Mouse (Mus musculus) small intestine, adult 2 months (tissue): ENCODE measurements around the gene Man2b2. TPM values are rescaled to one million over a fixed set of nuclear protein-coding genes. Genes with fewer than 3 reads are reported as not detected.

Source experiments
- H3K27ac ChIP-seq: fragments of 200-500 bp; 2 replicates; pipeline ENCODE4 v1.5.1; 2012; ENCODE audit warnings: low read depth, low read length, control low read depth, inconsistent platforms; ENCODE audit not compliant: insufficient read depth
- H3K27me3 ChIP-seq: fragments of 200-500 bp; 2 replicates; pipeline ENCODE4 v1.6.1; 2012; ENCODE audit warnings: mild to moderate bottlenecking, moderate library complexity, low read length, inconsistent platforms; ENCODE audit not compliant: control insufficient read depth, insufficient read depth
- H3K36me3 ChIP-seq: fragments of 200-500 bp; 2 replicates; pipeline ENCODE4 v1.6.1; 2012; ENCODE audit warnings: mild to moderate bottlenecking, low read length, control low read depth, inconsistent platforms; ENCODE audit not compliant: control insufficient read depth, insufficient read depth
- H3K4me1 ChIP-seq: fragments of 200-500 bp; 2 replicates; pipeline ENCODE4 v1.6.1; 2012; ENCODE audit warnings: low read length, inconsistent platforms, mixed read lengths; ENCODE audit not compliant: control insufficient read depth, insufficient read depth, insufficient read length
- H3K4me3 ChIP-seq: fragments of 200-500 bp; 2 replicates; pipeline ENCODE4 v1.5.1; 2012; ENCODE audit warnings: low read depth, mild to moderate bottlenecking, control low read depth, inconsistent platforms, low read length, moderate library complexity
- CTCF ChIP-seq: fragments of 200-500 bp; IDR thresholded peaks from 2 replicates; pipeline ENCODE4 v1.5.1; 2012; ENCODE audit warnings: low read depth, mild to moderate bottlenecking, control low read depth, inconsistent platforms, low read length, moderate library complexity, mixed read lengths; ENCODE audit not compliant: insufficient replicate concordance, insufficient read length; ENCODE audit errors: extremely low read depth
- POLR2A ChIP-seq: fragments of 200-500 bp; IDR thresholded peaks from 2 replicates; pipeline ENCODE4 v1.6.1; 2012; ENCODE audit warnings: low read depth, mild to moderate bottlenecking, control low read depth, inconsistent platforms, low read length, moderate library complexity
- WGBS: fragments of 180-500 bp; shearing (Covaris S2); methylation state at CpG from one replicate; pipeline ENCODE4 v1.1.7; 2018; 5-methylcytosine and 5-hydroxymethylcytosine counted together
- polyA plus RNA-seq: library from polyadenylated mRNA; depleted of rRNA; stranded (reverse); fragments of >200 nt; gene quantifications from 2 replicates; pipeline ENCODE4 v1.2.3, GENCODE M21; 2012; rRNA removed

The Man2b2 gene
- 57.4 and 104 TPM in 2 replicates for polyA plus RNA-seq

DNA sequence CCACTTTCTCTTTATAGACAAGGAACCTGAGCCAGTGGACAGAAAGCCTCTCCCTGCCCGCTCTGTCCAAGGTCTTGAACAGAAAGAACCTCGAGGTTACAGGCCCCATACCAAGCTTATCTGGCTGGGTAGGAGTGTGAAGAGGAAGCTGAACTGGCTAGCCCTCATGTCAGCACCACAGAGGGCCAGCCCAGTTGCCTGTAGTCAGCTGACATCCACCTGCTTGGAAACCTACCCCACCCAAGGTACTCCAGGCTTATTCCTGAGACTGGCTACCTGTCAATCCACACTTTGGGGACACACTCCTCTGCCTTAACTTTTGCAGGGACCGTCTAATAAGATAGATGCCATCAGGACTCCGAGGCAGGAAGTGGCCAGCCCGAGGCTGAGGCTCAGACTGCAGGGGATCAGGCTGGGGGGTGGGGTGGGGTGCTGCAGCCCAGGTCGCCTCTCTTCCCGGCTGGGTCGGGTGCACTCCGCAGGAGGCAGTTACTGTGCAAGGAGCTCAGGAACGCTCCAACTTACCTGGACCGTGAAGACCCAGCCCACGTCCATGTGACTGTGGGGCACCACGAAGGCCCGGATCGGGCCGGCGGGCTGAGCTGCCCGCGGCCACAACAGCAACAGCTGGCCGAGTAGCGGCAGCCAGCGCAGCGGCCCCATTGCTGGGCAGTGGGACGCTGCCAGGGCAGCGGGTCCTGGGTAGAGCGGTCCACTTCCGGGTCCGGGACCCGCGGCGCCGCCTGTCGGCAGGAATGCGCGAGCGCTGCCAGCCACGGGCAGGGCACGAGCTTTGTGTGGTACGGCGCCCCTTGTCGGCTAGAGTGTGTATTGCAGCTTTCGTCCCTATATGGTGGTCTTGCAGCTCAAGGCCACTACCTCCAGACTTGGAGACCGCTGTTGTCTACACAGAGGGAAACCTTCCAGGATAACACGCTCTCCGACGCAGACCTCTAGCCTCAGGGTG is at the start of gene Man2b2:
Man2b2 (minus strand) TSS at position 741 of the 967 bp plus-strand sequence.
- 2% methylated on average over 46 of the region's 46 CpGs for WGBS
- TF ChIP-seq CTCF (peak; percentile 99), POLR2A (no peak)
- H3K4me1 ChIP-seq: peaks cover 8% of the 10 kb centered on the region
- H3K27ac ChIP-seq: 0 out of 2 replicates have a peak within 1 kb of the TSS, but pooled peaks have one; percentile 41
- H3K36me3 ChIP-seq: peaks cover 14% of the 10 kb centered on the region
- peak within 1 kb of the TSS; percentile 93 for H3K4me3 ChIP-seq
- H3K27me3 ChIP-seq: no peaks in the 10 kb centered on the region

DNA sequence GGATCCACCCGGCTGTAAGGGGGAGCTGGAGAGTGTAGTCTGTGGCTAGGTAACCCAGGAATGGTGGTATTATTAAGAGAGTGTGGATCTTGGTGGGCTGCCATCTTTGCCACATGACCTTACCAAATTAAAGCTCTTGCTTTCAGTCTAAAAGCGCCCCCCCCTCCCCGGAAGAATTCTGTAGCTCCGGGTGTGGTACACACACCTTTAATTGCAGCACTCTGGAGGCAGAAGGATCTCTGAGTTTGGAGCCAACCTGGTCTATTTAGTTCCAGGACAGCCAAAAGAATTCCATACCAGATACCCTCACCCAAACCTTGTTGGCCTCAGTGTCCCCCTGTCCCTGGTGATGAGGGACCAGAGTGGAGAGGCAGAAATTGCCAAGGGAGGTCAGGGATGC is 48.3 kb upstream of the Man2b2 start:
- Histone ChIP-seq H3K27ac (no peak overlapping the region), H3K36me3 (no peaks in the 10 kb centered on the region), H3K27me3 (no peaks in the 10 kb centered on the region), H3K4me3 (no peak overlapping the region), H3K4me1 (no peaks in the 10 kb centered on the region)
- 70% methylated on average over 4 of the region's 4 CpGs for WGBS
- TF ChIP-seq CTCF (no peak), POLR2A (no peak)

DNA sequence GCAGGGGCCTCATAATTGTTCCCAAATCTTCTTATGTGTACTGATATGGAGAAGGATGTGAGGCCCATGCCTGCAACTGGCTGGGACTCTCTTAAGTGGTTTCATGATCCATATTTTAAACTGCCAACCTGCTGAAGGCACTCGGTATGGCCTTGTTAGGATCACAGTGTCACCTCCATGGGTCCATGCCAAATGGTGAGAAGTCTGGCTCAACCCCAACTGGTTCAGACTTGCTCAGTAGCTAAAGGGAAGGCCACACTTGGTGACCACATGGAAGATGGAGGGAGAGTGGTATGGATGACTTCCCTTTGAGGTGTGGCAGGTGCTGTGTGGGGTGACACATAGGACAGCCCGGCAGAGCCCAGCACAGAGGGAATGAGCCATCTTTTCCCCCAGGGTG is 47.2 kb upstream of the Man2b2 start:
- no peak overlapping the region for H3K4me3 ChIP-seq
- no peak overlapping the region for H3K27ac ChIP-seq
- H3K36me3 ChIP-seq: no peaks in the 10 kb centered on the region
- no peak for TF ChIP-seq POLR2A
- TF ChIP-seq CTCF: no peak
- no peaks in the 10 kb centered on the region for H3K27me3 ChIP-seq
- H3K4me1 ChIP-seq: no peaks in the 10 kb centered on the region
- 81% methylated on average over 2 of the region's 2 CpGs for WGBS

DNA sequence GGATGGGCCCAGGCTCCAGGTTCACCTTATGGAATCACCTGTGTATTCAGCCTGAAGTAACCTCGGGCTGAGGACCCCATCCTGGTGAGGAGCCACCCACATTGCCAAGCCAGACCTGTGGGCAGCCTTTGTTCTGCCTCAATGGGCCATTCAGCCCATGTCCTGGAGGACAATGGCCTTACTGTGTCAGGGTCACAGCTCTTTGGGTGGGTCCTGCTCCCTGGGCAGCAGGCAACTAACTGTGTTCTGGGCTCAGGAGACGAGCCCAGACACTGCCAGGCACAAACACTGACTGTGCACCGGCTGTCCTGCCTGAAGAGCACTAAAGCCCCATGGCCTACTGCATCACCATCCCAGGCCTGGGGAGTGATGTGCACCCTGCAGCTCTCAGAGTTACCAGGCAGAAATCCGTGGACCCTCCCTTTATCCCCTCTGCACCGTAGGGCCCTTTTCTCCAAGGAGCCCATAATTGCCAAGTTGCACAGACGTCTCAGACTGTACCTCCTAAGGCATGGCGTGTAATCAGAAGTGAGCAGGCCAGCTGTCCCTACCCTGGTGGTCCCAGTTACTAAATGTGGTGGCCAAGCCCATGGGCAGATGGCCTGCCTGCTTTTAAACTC is 46.4 kb upstream of the Man2b2 start:
- Histone ChIP-seq H3K27ac (no peak overlapping the region), H3K4me3 (no peak overlapping the region), H3K36me3 (no peaks in the 10 kb centered on the region), H3K27me3 (no peaks in the 10 kb centered on the region), H3K4me1 (no peaks in the 10 kb centered on the region)
- TF ChIP-seq CTCF: no peak
- no peak for TF ChIP-seq POLR2A
- WGBS: 67% methylated on average over 7 of the region's 7 CpGs

DNA sequence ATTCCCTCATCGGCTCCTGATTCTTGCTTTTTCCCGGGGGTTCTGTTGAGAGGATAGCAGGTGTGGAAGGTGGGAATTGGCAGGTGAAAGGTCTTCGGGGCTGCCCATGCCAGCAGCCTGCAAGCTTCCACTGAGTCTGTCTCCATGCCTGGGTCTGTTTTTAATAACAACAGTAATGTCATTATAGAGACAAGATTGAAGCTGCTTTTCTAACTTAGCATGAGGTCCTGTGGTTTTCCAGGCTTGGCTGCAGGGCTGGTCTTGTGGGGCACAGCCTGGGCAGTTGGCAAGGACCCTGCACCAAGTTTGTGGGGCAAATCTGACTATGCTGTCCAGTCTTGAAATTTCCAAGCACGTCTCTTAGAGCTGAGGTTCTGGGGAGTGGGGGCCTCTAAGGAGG is 45.5 kb upstream of the Man2b2 start:
- 64% methylated on average over 4 of the region's 4 CpGs for WGBS
- H3K27ac ChIP-seq: no peak overlapping the region
- no peaks in the 10 kb centered on the region for H3K36me3 ChIP-seq
- TF ChIP-seq POLR2A (no peak), CTCF (no peak)
- H3K4me1 ChIP-seq: no peaks in the 10 kb centered on the region
- H3K27me3 ChIP-seq: no peaks in the 10 kb centered on the region
- no peak overlapping the region for H3K4me3 ChIP-seq

DNA sequence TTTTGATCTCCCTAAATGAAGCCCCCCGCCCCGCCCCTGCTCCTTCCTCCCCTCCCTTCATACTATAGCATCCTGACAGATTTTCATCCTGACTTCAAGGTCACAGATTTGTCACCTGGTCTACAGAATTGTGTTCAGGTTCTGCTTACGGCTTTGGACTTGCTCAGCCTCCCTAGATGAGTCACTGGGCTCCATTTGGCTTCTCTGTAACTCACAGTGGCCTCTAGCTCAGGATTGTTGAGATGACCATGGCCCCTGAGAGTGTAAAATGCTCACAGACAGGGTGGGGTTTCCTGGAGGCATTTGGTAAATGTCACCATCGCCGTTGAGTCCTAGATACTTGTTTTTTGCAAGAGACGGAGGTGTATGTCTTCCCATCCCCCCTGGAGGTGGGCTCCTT is 40.5 kb upstream of the Man2b2 start:
- no peak for TF ChIP-seq POLR2A
- no peak for TF ChIP-seq CTCF
- Histone ChIP-seq H3K36me3 (no peaks in the 10 kb centered on the region), H3K4me3 (no peak overlapping the region), H3K4me1 (no peaks in the 10 kb centered on the region), H3K27ac (no peak overlapping the region), H3K27me3 (peaks cover 34% of the 10 kb centered on the region)
- WGBS: 73% methylated on average over 6 of the region's 6 CpGs

DNA sequence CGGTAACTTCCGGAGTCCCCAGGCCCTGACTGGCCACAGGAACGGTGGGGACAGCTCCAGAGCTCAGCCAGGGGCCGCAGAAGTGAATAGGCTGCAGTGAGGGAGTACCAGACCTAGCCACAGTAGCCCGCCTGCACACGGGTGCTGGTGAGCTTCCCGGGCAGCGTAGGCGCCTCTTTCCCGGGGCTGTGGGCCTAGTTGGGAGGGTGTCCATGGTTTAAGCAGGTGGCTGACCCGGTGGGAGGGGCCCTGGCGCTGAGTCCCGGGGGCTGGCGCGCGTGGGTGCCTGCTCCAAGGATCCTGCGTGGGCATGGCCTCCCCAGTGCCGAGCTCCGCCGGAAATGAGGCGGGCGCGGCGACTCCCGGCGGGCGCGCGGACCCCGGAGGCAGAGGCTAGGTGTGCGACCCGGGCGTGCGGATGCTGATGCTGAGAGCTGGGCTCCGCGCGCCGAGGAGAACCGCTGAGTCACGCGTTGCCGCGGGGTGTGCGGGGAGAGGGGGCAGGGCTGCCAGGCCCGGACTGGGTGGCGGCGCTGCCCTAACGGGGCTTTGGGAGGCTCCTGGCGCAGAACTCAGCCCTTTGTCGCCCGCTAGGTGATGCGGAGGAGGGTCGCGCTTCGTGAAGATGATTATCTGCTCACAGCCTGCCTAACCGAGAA is 39.3 kb upstream of the Man2b2 start:
- Histone ChIP-seq H3K27ac (no peak overlapping the region), H3K27me3 (peaks cover 34% of the 10 kb centered on the region), H3K36me3 (no peaks in the 10 kb centered on the region), H3K4me1 (no peaks in the 10 kb centered on the region), H3K4me3 (peak overlapping the region; percentile 12; the same call in 1 of the 2 replicates)
- TF ChIP-seq POLR2A (no peak), CTCF (no peak)
- 1% methylated on average over 56 of the region's 56 CpGs for WGBS
